Mouse (Mus musculus) adrenal gland, postnatal 14 days (tissue): Measurements from ENCODE around the gene Cd82. TPM values are rescaled to one million over a fixed set of nuclear protein-coding genes. Genes with fewer than 3 reads are reported as not detected.
A peak's percentile ranks its signal among the peaks of the same experiment; 100 is the strongest.

Experiments
- DNase-seq: peaks from one replicate; pipeline ENCODE4 v3.0.0; 2021; ENCODE audit warnings: mixed read lengths
- total RNA-seq: library from RNA; stranded (reverse); gene quantifications from 2 replicates; pipeline ENCODE4 v1.2.3, GENCODE M21; 2021

Cd82 gene
- total RNA-seq, 1 experiment from 2014 or later: 43.0 TPM

- DNase-seq: peak; percentile 58
Observed at GRCm38 (mm10) chr2:93469118-93469517, 6.2 kb upstream of the Cd82 start.

- no peak for DNase-seq
Observed at GRCm38 (mm10) chr2:93466314-93466713, 3.4 kb upstream of the Cd82 start.

GRCm38 (mm10) chr2:93461869-93462714 is 848 bp downstream of the Cd82 start:
- DNase-seq: peak; percentile 100

- no peak for DNase-seq
Observed at GRCm38 (mm10) chr2:93460786-93461469, 2.0 kb downstream of the Cd82 start.

- DNase-seq: no peak
Observed at GRCm38 (mm10) chr2:93459208-93459920, 3.6 kb downstream of the Cd82 start.

GRCm38 (mm10) chr2:93458332-93459207 is 4.4 kb downstream of the Cd82 start:
- DNase-seq: peak; percentile 52

- no peak for DNase-seq
Observed at GRCm38 (mm10) chr2:93457426-93458130, 5.4 kb downstream of the Cd82 start.

- peak; percentile 63 for DNase-seq
Observed at GRCm38 (mm10) chr2:93456140-93456539, 6.8 kb downstream of the Cd82 start.

- peak; percentile 60 for DNase-seq
Observed at GRCm38 (mm10) chr2:93454817-93455591, 7.9 kb downstream of the Cd82 start.

GRCm38 (mm10) chr2:93454334-93454733 is 8.6 kb downstream of the Cd82 start:
- DNase-seq: peak; percentile 44

GRCm38 (mm10) chr2:93453046-93453445 is 9.9 kb downstream of the Cd82 start:
- DNase-seq: no peak

- no peak for DNase-seq
Observed at GRCm38 (mm10) chr2:93452506-93452905, 10.4 kb downstream of the Cd82 start.

GRCm38 (mm10) chr2:93452057-93452456 is 10.9 kb downstream of the Cd82 start:
- no peak for DNase-seq

GRCm38 (mm10) chr2:93451219-93451938 is 11.6 kb downstream of the Cd82 start:
- DNase-seq: no peak

GRCm38 (mm10) chr2:93450695-93451094 is 12.2 kb downstream of the Cd82 start:
- no peak for DNase-seq

- DNase-seq: no peak
Observed at GRCm38 (mm10) chr2:93449657-93450056, 13.3 kb downstream of the Cd82 start.

- DNase-seq: no peak
Observed at GRCm38 (mm10) chr2:93448774-93449173, 14.2 kb downstream of the Cd82 start.

GRCm38 (mm10) chr2:93447500-93448249 is 15.3 kb downstream of the Cd82 start:
- peak; percentile 40 for DNase-seq
